Mouse (Mus musculus) lung, postnatal 0 days (tissue): Measurements from ENCODE around the gene Slc17a5. TPM values are rescaled to one million over a fixed set of nuclear protein-coding genes. Genes with fewer than 3 reads are reported as not detected.
A peak's percentile ranks its signal among the peaks of the same experiment; 100 is the strongest.

ENCODE experiments used
- ATAC-seq: fragments of 200-750 bp; cut with Nextera tagmentation; 2 replicates; pipeline ENCODE4 v1.8.0; 2017; ENCODE audit warnings: moderate library complexity
- DNase-seq: peaks from one replicate; pipeline ENCODE4 v3.0.0-alpha.2; 2016; ENCODE audit warnings: low spot score
- H3K27ac ChIP-seq: fragments of 300-500 bp; sonication (generic); 2 replicates; pipeline ENCODE4 v1.5.1; 2014; ENCODE audit warnings: antibody characterized with exemption, mild to moderate bottlenecking, low read length, mixed read lengths
- H3K27me3 ChIP-seq: fragments of 300-500 bp; sonication (generic); replicated peaks from 2 replicates; pipeline ENCODE4 v1.6.1; 2014; ENCODE audit warnings: low read length, mixed read lengths; ENCODE audit not compliant: insufficient read depth
- H3K36me3 ChIP-seq: fragments of 300-500 bp; sonication (generic); 2 replicates; pipeline ENCODE4 v1.6.1; 2014; ENCODE audit warnings: low read length, mixed read lengths; ENCODE audit not compliant: insufficient read depth
- H3K4me1 ChIP-seq: fragments of 300-500 bp; sonication (generic); 2 replicates; pipeline ENCODE4 v1.6.1; 2014; ENCODE audit warnings: antibody characterized with exemption, low read depth, low read length, mixed read lengths; ENCODE audit not compliant: insufficient read depth
- H3K4me2 ChIP-seq: fragments of 300-500 bp; sonication (generic); replicated peaks from 2 replicates; pipeline ENCODE4 v1.6.1; 2014; ENCODE audit warnings: low read depth, mild to moderate bottlenecking, low read length, moderate library complexity, mixed read lengths
- H3K4me3 ChIP-seq: fragments of 300-500 bp; sonication (generic); 2 replicates; pipeline ENCODE4 v1.5.1; 2014; ENCODE audit warnings: low read depth, low read length
- H3K9ac ChIP-seq: fragments of 300-500 bp; sonication (generic); replicated peaks from 2 replicates; pipeline ENCODE4 v1.6.1; 2014; ENCODE audit warnings: low read depth, mild to moderate bottlenecking
- H3K9me3 ChIP-seq: fragments of 300-500 bp; sonication (generic); 2 replicates; pipeline ENCODE4 v1.6.1; 2016; ENCODE audit warnings: low read length, mixed read lengths
- CTCF ChIP-seq: IDR thresholded peaks from 2 replicates; pipeline ENCODE4 v1.5.1; 2016; ENCODE audit warnings: antibody characterized with exemption, mild to moderate bottlenecking
- EP300 ChIP-seq: IDR thresholded peaks from 2 replicates; pipeline ENCODE4 v1.6.1; 2016; ENCODE audit warnings: antibody characterized with exemption, mild to moderate bottlenecking, control low read depth
- WGBS: fragments of 180-500 bp; shearing (Covaris S2); extraction: QIAGEN DNeasy Blood & Tissue Kit; methylation state at CpG from one replicate; pipeline ENCODE4 v1.1.7; 2014; 5-methylcytosine and 5-hydroxymethylcytosine counted together
- polyA plus RNA-seq: library from polyadenylated mRNA; unstranded; fragments of >200 nt; fragmentation: Nextera tagmentation; extraction: Ambion mirVana; gene quantifications from 2 replicates; pipeline ENCODE4 v1.2.1, GENCODE M21; 2015

Gene Slc17a5
- polyA plus RNA-seq, 1 experiment from 2014 or later, result 19.9 TPM

- Histone ChIP-seq H3K9me3 (no peaks in the 10 kb centered on the region), H3K36me3 (no peaks in the 10 kb centered on the region), H3K4me2 (no peak overlapping the region), H3K27ac (peak overlapping the region; percentile 87), H3K4me1 (peaks cover 9% of the 10 kb centered on the region; the same call in 1 of the 2 replicates), H3K27me3 (no peaks in the 10 kb centered on the region), H3K9ac (no peak overlapping the region), H3K4me3 (no peak overlapping the region)
- peak; percentile 55; the same call in 1 of the 2 replicates for TF ChIP-seq EP300
- no peak for TF ChIP-seq CTCF
- ATAC-seq (peak; percentile 79), DNase-seq (peak; percentile 87)
- 55% methylated on average over 18 of the region's 18 CpGs for WGBS
Observed at GRCm38 (mm10) chr9:78533296-78533935, 54.4 kb downstream of the Slc17a5 start.

GRCm38 (mm10) chr9:78532341-78532819 is 55.5 kb downstream of the Slc17a5 start:
- TF ChIP-seq EP300, result peak; percentile 71; the same call in 1 of the 2 replicates
- no peak for TF ChIP-seq CTCF
- ATAC-seq (peak; percentile 80), DNase-seq (peak; percentile 90)
- peaks cover 9% of the 10 kb centered on the region; the same call in 1 of the 2 replicates for H3K4me1 ChIP-seq
- no peak overlapping the region for H3K9ac ChIP-seq
- H3K36me3 ChIP-seq, result no peaks in the 10 kb centered on the region
- H3K4me3 ChIP-seq, result no peak overlapping the region
- 38% methylated on average over 9 of the region's 9 CpGs for WGBS
- no peaks in the 10 kb centered on the region for H3K9me3 ChIP-seq
- peak overlapping the region; percentile 87 for H3K27ac ChIP-seq
- no peak overlapping the region for H3K4me2 ChIP-seq
- no peaks in the 10 kb centered on the region for H3K27me3 ChIP-seq

GRCm38 (mm10) chr9:78531816-78532215 is 56.0 kb downstream of the Slc17a5 start:
- Histone ChIP-seq H3K9ac (no peak overlapping the region), H3K4me3 (no peak overlapping the region), H3K9me3 (no peaks in the 10 kb centered on the region), H3K4me1 (peaks cover 9% of the 10 kb centered on the region; the same call in 1 of the 2 replicates), H3K27me3 (no peaks in the 10 kb centered on the region), H3K36me3 (no peaks in the 10 kb centered on the region), H3K27ac (peak overlapping the region; percentile 87), H3K4me2 (0 out of 2 replicates have a peak overlapping the region, but pooled peaks have one; percentile 0)
- TF ChIP-seq CTCF, result no peak
- TF ChIP-seq EP300, result no peak
- DNase-seq (peak; percentile 60), ATAC-seq (no peak)
- WGBS, result 10% methylated on average over 5 of the region's 5 CpGs

- ATAC-seq (peak; percentile 70), DNase-seq (peak; percentile 85)
- Histone ChIP-seq H3K4me1 (peaks cover 9% of the 10 kb centered on the region; the same call in 1 of the 2 replicates), H3K9me3 (no peaks in the 10 kb centered on the region), H3K4me2 (peak overlapping the region; percentile 75), H3K27me3 (no peaks in the 10 kb centered on the region), H3K36me3 (no peaks in the 10 kb centered on the region), H3K9ac (peak overlapping the region; percentile 39; the same call in 1 of the 2 replicates), H3K4me3 (peak overlapping the region; percentile 48), H3K27ac (peak overlapping the region; percentile 90)
- 1% methylated on average over 16 of the region's 16 CpGs for WGBS
- TF ChIP-seq CTCF (peak; percentile 93), EP300 (peak; percentile 41; the same call in 1 of the 2 replicates)
Observed at GRCm38 (mm10) chr9:78527767-78528381, 60.0 kb downstream of the Slc17a5 start.

GRCm38 (mm10) chr9:78527301-78527761 is 60.5 kb downstream of the Slc17a5 start:
- WGBS, result under 1% methylated on average over 24 of the region's 24 CpGs
- peak overlapping the region; percentile 75 for H3K4me2 ChIP-seq
- TF ChIP-seq CTCF, result peak; percentile 89
- peak; percentile 38; the same call in 1 of the 2 replicates for TF ChIP-seq EP300
- peak overlapping the region; percentile 48 for H3K4me3 ChIP-seq
- H3K36me3 ChIP-seq, result no peaks in the 10 kb centered on the region
- H3K9me3 ChIP-seq, result no peaks in the 10 kb centered on the region
- H3K4me1 ChIP-seq, result peaks cover 9% of the 10 kb centered on the region; the same call in 1 of the 2 replicates
- peak overlapping the region; percentile 90 for H3K27ac ChIP-seq
- no peaks in the 10 kb centered on the region for H3K27me3 ChIP-seq
- ATAC-seq (peak; percentile 92), DNase-seq (peak; percentile 98)
- peak overlapping the region; percentile 39; the same call in 1 of the 2 replicates for H3K9ac ChIP-seq

GRCm38 (mm10) chr9:78526206-78526605 is 61.6 kb downstream of the Slc17a5 start:
- no peak overlapping the region for H3K4me3 ChIP-seq
- DNase-seq, result no peak
- TF ChIP-seq CTCF (no peak), EP300 (no peak)
- 85% methylated on average over 2 of the region's 2 CpGs for WGBS
- no peaks in the 10 kb centered on the region for H3K36me3 ChIP-seq
- ATAC-seq, result no peak
- no peak overlapping the region for H3K27ac ChIP-seq
- no peaks in the 10 kb centered on the region for H3K27me3 ChIP-seq
- no peak overlapping the region for H3K4me2 ChIP-seq
- no peak overlapping the region for H3K9ac ChIP-seq
- H3K4me1 ChIP-seq, result 0 out of 2 replicates have a peak, but pooled peaks cover under 1% of the 10 kb centered on the region
- H3K9me3 ChIP-seq, result no peaks in the 10 kb centered on the region
